Mouse (Mus musculus) frontal cortex, adult 2 months (tissue): Measurements from ENCODE around the gene Tlr2. TPM values are rescaled to one million over a fixed set of nuclear protein-coding genes. Genes with fewer than 3 reads are reported as not detected.
A peak's percentile ranks its signal among the peaks of the same experiment; 100 is the strongest.
"Not testable (repeated sequence)": the region's sequence is repeated elsewhere in the genome, so short reads cannot be mapped to it uniquely, and the experiment has no call there.

ENCODE experiments used
- DNase-seq, 2 experiments: peaks; one replicate each; pipeline ENCODE4 v3.0.0; 2022; ENCODE audit warnings: low spot score in 1 of 2; ENCODE audit errors: extremely low spot score in 1 of 2
- polyA plus RNA-seq: library from polyadenylated mRNA; depleted of rRNA; stranded (reverse); fragments of >200 nt; gene quantifications from 2 replicates; pipeline ENCODE4 v1.2.3, GENCODE M21; 2012; rRNA removed

The Tlr2 gene
- 0.97 and 1.3 TPM in 2 replicates for polyA plus RNA-seq

- DNase-seq = peak in 1 of 2 experiments; percentile 36
Measured at GRCm38 (mm10) chr3:83841095-83841850, at the start of gene Tlr2. Gene Tlr2 (minus strand): TSS chr3:83841767.

GRCm38 (mm10) chr3:83885163-83885562 lies 43.6 kb upstream of the Tlr2 start:
- DNase-seq = no peak

GRCm38 (mm10) chr3:83879261-83880050 lies 37.9 kb upstream of the Tlr2 start:
- not testable (repeated sequence) for DNase-seq

GRCm38 (mm10) chr3:83878801-83879200 lies 37.2 kb upstream of the Tlr2 start:
- DNase-seq = no peak

GRCm38 (mm10) chr3:83876299-83876698 lies 34.7 kb upstream of the Tlr2 start:
- no peak for DNase-seq

- DNase-seq = not testable (repeated sequence)
Measured at GRCm38 (mm10) chr3:83875078-83875477, 33.5 kb upstream of the Tlr2 start.

GRCm38 (mm10) chr3:83872853-83873252 lies 31.3 kb upstream of the Tlr2 start:
- not testable (repeated sequence) for DNase-seq

- DNase-seq = not testable (repeated sequence)
Measured at GRCm38 (mm10) chr3:83871962-83872361, 30.4 kb upstream of the Tlr2 start.

GRCm38 (mm10) chr3:83871559-83871958 lies 30.0 kb upstream of the Tlr2 start:
- not testable (repeated sequence) for DNase-seq

GRCm38 (mm10) chr3:83869776-83870175 lies 28.2 kb upstream of the Tlr2 start:
- DNase-seq = no peak

GRCm38 (mm10) chr3:83867026-83867425 lies 25.5 kb upstream of the Tlr2 start:
- DNase-seq = not testable (repeated sequence)

- no peak for DNase-seq
Measured at GRCm38 (mm10) chr3:83865216-83865615, 23.6 kb upstream of the Tlr2 start.

- no peak for DNase-seq
Measured at GRCm38 (mm10) chr3:83864064-83864548, 22.5 kb upstream of the Tlr2 start.

GRCm38 (mm10) chr3:83862956-83863355 lies 21.4 kb upstream of the Tlr2 start:
- DNase-seq = peak; percentile 58 to 69

GRCm38 (mm10) chr3:83859595-83859994 lies 18.0 kb upstream of the Tlr2 start:
- no peak for DNase-seq

- no peak for DNase-seq
Measured at GRCm38 (mm10) chr3:83859071-83859470, 17.5 kb upstream of the Tlr2 start.

- no peak for DNase-seq
Measured at GRCm38 (mm10) chr3:83857621-83858020, 16.1 kb upstream of the Tlr2 start.

GRCm38 (mm10) chr3:83855643-83856042 lies 14.1 kb upstream of the Tlr2 start:
- no peak for DNase-seq

- no peak for DNase-seq
Measured at GRCm38 (mm10) chr3:83849341-83849740, 7.8 kb upstream of the Tlr2 start.

- no peak for DNase-seq
Measured at GRCm38 (mm10) chr3:83844766-83845520, 3.4 kb upstream of the Tlr2 start.

GRCm38 (mm10) chr3:83839477-83839876 lies 2.1 kb downstream of the Tlr2 start:
- no peak for DNase-seq
